In genomic region chr11:5283987-5284386, GRCm38 (mm10) we compare ENCODE assay signal across 16 mouse cellular contexts.
"Had no signal": no experiment of that assay in that cellular context is flagged by ENCODE, and none has a peak within 500 bp of the region (broad histone marks: within the 10 kb centered on the region; RNA-seq: fewer than 3 reads in every experiment).

No protein-coding gene starts in this region.

- ATAC-seq: midbrain, embryonic 16.5 days had no signal

- H3K27me3 ChIP-seq: kidney, embryonic 15.5 days; limb, embryonic 13.5 days; liver, embryonic 13.5 days; midbrain, embryonic 12.5 days; neural tube, embryonic 13.5 days had no signal

- H3K4me3 ChIP-seq: kidney, embryonic 15.5 days; limb, embryonic 13.5 days; liver, embryonic 13.5 days; midbrain, embryonic 12.5 days; neural tube, embryonic 13.5 days had no signal

- DNase-seq: kidney, adult 11 months; kidney, postnatal 36 days; left cerebral cortex, postnatal 4 days; liver, embryonic 13.5 days; lung, adult 2 months; lung, postnatal 14 days; retina, postnatal 1 day; right cerebral cortex, postnatal 4 days; spleen, adult 18-20 months; thymus, adult 2 months; thymus, postnatal 25 days had no signal

- H3K27ac ChIP-seq: kidney, embryonic 15.5 days; limb, embryonic 13.5 days; liver, embryonic 13.5 days; midbrain, embryonic 12.5 days; neural tube, embryonic 13.5 days had no signal

- H3K9me3 ChIP-seq: kidney, embryonic 15.5 days; limb, embryonic 13.5 days; liver, embryonic 13.5 days; midbrain, embryonic 12.5 days; neural tube, embryonic 13.5 days had no signal

- H3K9ac ChIP-seq: kidney, embryonic 15.5 days; limb, embryonic 13.5 days; liver, embryonic 13.5 days; midbrain, embryonic 12.5 days; neural tube, embryonic 13.5 days had no signal

- H3K4me1 ChIP-seq: kidney, embryonic 15.5 days; limb, embryonic 13.5 days; midbrain, embryonic 12.5 days had no signal

- H3K4me2 ChIP-seq: kidney, embryonic 15.5 days; limb, embryonic 13.5 days; liver, embryonic 13.5 days; midbrain, embryonic 12.5 days; neural tube, embryonic 13.5 days had no signal
